Mouse (Mus musculus) stomach, embryonic 16.5 days (tissue): Measurements from ENCODE around the gene Cuedc2. TPM values are rescaled to one million over a fixed set of nuclear protein-coding genes. Genes with fewer than 3 reads are reported as not detected.

ENCODE experiments used
- ATAC-seq: fragments of 200-750 bp; cut with Nextera tagmentation; 2 replicates; pipeline ENCODE4 v1.8.0; 2017; ENCODE audit warnings: moderate number of reproducible peaks, moderate TSS enrichment; ENCODE audit not compliant: insufficient read depth, low FRiP score
- H3K27ac ChIP-seq: fragments of 300-500 bp; sonication (generic); 2 replicates; pipeline ENCODE4 v1.5.1; 2014; ENCODE audit warnings: low read length
- H3K27me3 ChIP-seq: fragments of 300-500 bp; sonication (generic); 2 replicates; pipeline ENCODE4 v1.6.1; 2014; ENCODE audit warnings: low read length, control low read depth, mixed read lengths; ENCODE audit not compliant: control insufficient read depth, insufficient read depth
- H3K36me3 ChIP-seq: fragments of 300-500 bp; sonication (generic); 2 replicates; pipeline ENCODE4 v1.6.1; 2014; ENCODE audit warnings: low read length; ENCODE audit not compliant: control insufficient read depth, insufficient read depth
- H3K4me1 ChIP-seq: fragments of 300-500 bp; sonication (generic); 2 replicates; pipeline ENCODE4 v1.6.1; 2014; ENCODE audit warnings: low read length, control low read depth, mixed read lengths; ENCODE audit not compliant: control insufficient read depth, insufficient read depth
- H3K4me2 ChIP-seq: fragments of 300-500 bp; sonication (generic); 2 replicates; pipeline ENCODE4 v1.6.1; 2014; ENCODE audit warnings: low read depth, low read length, mixed read lengths
- H3K4me3 ChIP-seq: fragments of 300-500 bp; sonication (generic); replicated peaks from 2 replicates; pipeline ENCODE4 v1.5.1; 2014; ENCODE audit warnings: mild to moderate bottlenecking, low read length
- H3K9ac ChIP-seq: fragments of 300-500 bp; sonication (generic); 2 replicates; pipeline ENCODE4 v1.6.1; 2014; ENCODE audit warnings: low read length
- H3K9me3 ChIP-seq: fragments of 300-500 bp; sonication (generic); replicated peaks from 2 replicates; pipeline ENCODE4 v1.6.1; 2016; ENCODE audit warnings: low read length, control low read depth; ENCODE audit not compliant: control insufficient read depth
- WGBS: fragments of 180-500 bp; shearing (Covaris S2); extraction: QIAGEN DNeasy Blood & Tissue Kit; methylation state at CpG from one replicate; pipeline ENCODE4 v1.1.7; 2014; 5-methylcytosine and 5-hydroxymethylcytosine counted together
- polyA plus RNA-seq: library from polyadenylated mRNA; unstranded; fragments of >200 nt; fragmentation: Nextera tagmentation; extraction: Ambion mirVana; gene quantifications from 2 replicates; pipeline ENCODE4 v1.2.1, GENCODE M21; 2015

The Cuedc2 gene
- polyA plus RNA-seq, 1 experiment from 2014 or later: 131 TPM

DNA sequence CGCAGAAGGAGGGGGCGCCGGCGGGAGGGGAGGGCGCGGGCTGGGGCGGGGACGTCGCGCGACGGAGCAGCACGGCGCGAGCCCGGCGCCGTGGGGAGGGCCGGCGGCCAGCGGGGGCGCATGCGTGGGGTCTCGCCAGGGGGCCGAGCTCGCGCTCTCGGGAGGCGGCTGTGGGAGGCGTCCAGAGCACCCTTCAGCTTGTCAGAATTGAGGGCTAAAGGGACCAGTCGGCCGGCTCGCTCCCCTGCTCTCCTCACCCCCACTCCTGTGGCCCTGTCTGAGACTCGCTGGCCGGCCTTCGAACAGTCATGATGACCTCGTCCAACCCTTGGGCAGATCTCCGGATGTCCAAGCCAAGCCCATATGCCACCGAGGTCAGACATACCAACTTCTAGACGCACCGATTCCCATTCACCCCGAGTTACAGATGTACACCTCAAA, 20.5 kb downstream of the Cuedc2 start:
- Histone ChIP-seq H3K36me3 (no peaks in the 10 kb centered on the region), H3K4me1 (peaks cover 55% of the 10 kb centered on the region), H3K4me2 (peak overlapping the region; percentile 61), H3K27ac (peak overlapping the region; percentile 89; the same call in 1 of the 2 replicates), H3K4me3 (peak overlapping the region; percentile 52), H3K9me3 (no peaks in the 10 kb centered on the region), H3K27me3 (peaks cover 44% of the 10 kb centered on the region), H3K9ac (peak overlapping the region; percentile 76)
- 2% methylated on average over 39 of the region's 42 CpGs for WGBS
- peak; percentile 45; the same call in 1 of the 2 replicates for ATAC-seq

DNA sequence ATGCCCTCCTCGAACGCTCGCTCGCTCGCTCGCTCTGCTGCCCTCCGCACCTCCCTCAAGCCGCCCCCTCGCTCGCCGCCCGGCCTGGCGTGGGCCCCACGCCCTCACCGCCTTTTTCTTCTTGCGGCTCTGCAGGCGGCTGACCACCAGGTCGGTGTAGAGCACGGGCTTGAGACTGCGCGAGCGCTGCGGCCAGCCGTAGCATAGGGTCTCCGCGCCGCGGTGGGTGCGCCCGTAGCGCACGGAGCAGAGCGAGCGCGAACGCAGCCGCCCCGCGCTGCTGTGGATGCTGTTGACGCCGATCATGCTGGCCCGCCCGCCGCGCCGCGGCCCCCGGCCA, 21.0 kb downstream of the Cuedc2 start:
- ATAC-seq: peak; percentile 1; the same call in 1 of the 2 replicates
- peak overlapping the region; percentile 89 for H3K27ac ChIP-seq

DNA sequence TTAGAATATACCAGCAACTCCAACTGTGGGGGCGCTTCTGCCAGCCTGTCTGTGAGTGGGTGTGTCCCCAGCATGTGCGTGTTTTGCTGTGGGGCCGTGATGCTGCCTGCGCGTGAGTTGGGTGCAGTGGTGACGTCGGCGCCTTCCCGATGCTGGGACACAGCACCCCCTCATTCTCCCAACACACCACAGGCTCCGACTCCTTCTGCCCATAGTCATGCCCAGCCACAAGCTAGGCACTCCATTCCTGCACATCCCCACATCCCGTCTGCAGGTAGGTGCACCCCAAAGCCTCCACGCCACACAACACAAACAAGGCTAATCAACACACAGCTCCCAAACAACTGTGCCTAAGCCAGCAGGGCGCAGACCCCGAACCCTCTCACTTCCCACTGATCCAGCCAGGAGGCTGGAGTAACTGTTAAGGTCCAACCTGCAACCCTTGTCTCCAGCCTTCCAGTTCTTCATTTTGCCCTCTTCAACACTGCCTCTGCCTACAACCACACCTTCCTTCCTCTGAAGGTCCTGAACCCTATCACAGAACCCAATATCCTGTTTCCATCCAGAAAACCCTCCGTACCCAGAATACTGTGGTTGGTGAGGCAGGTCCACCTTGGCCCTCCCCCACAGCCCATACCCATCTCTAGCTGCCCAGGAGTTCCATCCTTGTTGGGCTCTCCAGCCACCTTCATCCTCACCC, 21.5 kb downstream of the Cuedc2 start:
- ATAC-seq: no peak
- H3K4me3 ChIP-seq: peak overlapping the region; percentile 52
- no peaks in the 10 kb centered on the region for H3K9me3 ChIP-seq
- H3K9ac ChIP-seq: peak overlapping the region; percentile 76
- no peaks in the 10 kb centered on the region for H3K36me3 ChIP-seq
- peaks cover 49% of the 10 kb centered on the region for H3K4me1 ChIP-seq
- H3K27ac ChIP-seq: peak overlapping the region; percentile 89
- H3K4me2 ChIP-seq: peak overlapping the region; percentile 61
- peaks cover 44% of the 10 kb centered on the region for H3K27me3 ChIP-seq
- 31% methylated on average over 15 of the region's 15 CpGs for WGBS

More for the DNA sequence above, 21.0 kb downstream of the Cuedc2 start:
- Histone ChIP-seq H3K4me2 (peak overlapping the region; percentile 61), H3K36me3 (no peaks in the 10 kb centered on the region), H3K9me3 (no peaks in the 10 kb centered on the region), H3K4me1 (peaks cover 55% of the 10 kb centered on the region), H3K27me3 (peaks cover 44% of the 10 kb centered on the region), H3K9ac (peak overlapping the region; percentile 76), H3K4me3 (peak overlapping the region; percentile 52)
- 1% methylated on average over 41 of the region's 48 CpGs for WGBS

DNA sequence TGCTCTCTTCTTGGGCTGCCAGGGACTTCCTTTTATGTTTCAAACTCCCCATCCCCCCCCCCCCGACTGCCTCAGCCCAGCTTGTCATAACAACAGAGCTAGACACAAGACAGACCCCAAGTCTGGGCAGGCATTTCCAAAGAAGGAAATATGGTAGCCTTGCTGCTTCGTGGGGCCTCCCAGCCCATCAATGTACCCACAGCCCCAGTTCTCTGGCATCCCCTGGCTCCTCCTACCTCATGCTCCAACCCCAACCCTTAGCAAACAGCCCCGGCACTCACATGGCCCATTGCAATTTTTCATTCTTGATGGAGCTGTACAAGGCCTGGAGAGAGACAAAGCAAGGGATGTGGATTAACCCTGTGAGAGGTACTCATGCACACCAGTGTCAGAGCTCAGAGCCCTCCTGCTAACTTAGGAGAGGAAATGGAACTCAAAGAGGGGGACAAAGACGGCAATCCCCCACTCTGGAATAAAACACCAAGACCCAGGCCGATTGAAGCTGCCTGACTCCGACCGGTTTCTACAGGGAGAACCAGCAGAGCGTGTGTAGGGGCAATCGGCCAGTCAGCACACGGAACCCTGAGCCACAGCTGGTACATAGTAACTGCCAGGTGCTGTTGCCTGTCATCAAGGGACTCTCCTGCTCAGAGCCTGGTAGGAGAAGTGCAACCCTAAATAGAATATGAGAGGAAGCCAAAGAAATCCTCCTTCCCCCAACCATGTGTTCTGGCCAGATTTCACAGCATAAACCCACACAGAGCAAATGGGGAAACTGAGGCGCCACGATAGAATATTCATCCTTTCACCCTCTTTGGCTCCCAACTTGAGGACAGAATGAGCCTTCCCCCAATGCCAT, 22.5 kb downstream of the Cuedc2 start:
- ATAC-seq: peak; percentile 72
- Histone ChIP-seq H3K9ac (peak overlapping the region; percentile 76), H3K9me3 (no peaks in the 10 kb centered on the region), H3K36me3 (peaks cover 9% of the 10 kb centered on the region; the same call in 1 of the 2 replicates), H3K4me1 (peaks cover 41% of the 10 kb centered on the region), H3K4me2 (peak overlapping the region; percentile 61), H3K27ac (peak overlapping the region; percentile 89), H3K4me3 (peak overlapping the region; percentile 52), H3K27me3 (peaks cover 44% of the 10 kb centered on the region)
- 27% methylated on average over 12 of the region's 12 CpGs for WGBS

DNA sequence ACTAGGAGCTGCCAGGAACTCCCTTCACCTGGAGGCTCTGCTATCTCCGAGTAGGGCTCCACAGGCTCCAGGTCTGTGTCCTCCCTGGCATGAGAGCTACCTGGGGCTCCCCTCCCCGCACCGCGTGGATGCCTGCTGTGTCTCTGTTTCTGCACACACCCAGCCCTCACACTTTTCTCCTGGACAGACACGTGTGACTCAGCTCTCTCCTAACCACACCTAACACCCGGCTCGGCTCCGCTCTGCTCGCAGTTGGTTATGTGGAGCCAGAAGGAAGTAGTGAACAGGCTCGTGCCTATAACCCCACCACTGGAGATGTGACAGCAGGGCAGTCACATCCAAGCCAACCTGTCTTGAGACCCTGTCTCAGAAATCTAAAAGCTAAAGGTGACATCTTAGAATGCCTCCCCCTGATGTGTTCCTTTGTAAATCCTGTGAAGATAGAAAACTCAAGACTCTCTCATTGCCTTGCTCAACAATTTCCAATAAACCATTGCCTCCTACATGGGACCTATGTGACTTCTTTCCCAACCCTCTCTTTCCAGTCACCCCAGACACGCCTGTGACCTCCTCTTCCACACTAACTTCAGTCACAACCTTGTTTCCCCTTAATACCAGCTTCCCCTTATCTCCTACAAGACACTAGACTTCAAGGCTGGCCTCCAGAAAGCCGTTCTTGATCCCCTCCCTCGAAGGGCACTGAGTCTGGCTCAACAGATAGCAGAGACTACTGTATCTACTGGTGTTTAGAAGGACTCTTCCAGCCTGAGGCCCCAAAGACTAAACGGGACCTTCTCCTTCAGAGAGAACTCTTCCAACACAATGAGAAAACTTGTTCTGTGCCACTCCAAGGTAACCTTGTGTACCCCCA, 23.4 kb downstream of the Cuedc2 start:
- Histone ChIP-seq H3K27me3 (peaks cover 39% of the 10 kb centered on the region), H3K27ac (peak overlapping the region; percentile 85), H3K4me2 (peak overlapping the region; percentile 61), H3K9me3 (no peaks in the 10 kb centered on the region), H3K36me3 (peaks cover 12% of the 10 kb centered on the region; the same call in 1 of the 2 replicates), H3K4me3 (peak overlapping the region; percentile 52), H3K9ac (peak overlapping the region; percentile 22), H3K4me1 (peaks cover 41% of the 10 kb centered on the region)
- 23% methylated on average over 14 of the region's 14 CpGs for WGBS
- peak; percentile 19; the same call in 1 of the 2 replicates for ATAC-seq

DNA sequence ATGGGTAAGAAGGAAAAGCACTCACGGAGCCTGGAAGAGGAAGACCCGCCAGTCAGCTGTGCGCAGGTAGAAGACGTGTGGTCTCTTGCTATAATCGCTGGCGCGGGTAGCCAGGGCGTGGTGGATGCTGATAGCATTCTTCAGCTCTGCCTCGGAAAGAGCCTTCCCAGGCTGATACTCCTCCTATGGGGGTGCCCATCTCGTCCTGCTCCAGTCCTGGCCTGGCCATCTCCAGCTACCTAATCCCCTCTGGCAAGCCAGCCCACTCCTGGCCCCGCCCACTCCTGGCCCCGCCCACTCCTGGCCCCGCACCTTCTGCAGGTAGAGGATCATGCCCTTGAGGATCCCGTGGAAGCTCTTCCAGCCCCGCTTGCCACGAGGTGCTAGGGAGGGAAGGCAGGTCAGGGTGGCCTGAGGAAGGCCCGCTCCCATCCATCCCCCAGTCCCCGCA, 24.3 kb downstream of the Cuedc2 start:
- peaks cover 36% of the 10 kb centered on the region for H3K4me1 ChIP-seq
- H3K9me3 ChIP-seq: no peaks in the 10 kb centered on the region
- peak overlapping the region; percentile 85; the same call in 1 of the 2 replicates for H3K27ac ChIP-seq
- no peak overlapping the region; the same call in 1 of the 2 replicates for H3K4me3 ChIP-seq
- H3K27me3 ChIP-seq: peaks cover 30% of the 10 kb centered on the region
- whole genome bisulfite sequencing: 21% methylated on average over 18 of the region's 18 CpGs
- peak overlapping the region; percentile 22; the same call in 1 of the 2 replicates for H3K9ac ChIP-seq
- no peak for ATAC-seq
- H3K4me2 ChIP-seq: peak overlapping the region; percentile 61
- H3K36me3 ChIP-seq: peaks cover 12% of the 10 kb centered on the region; the same call in 1 of the 2 replicates

DNA sequence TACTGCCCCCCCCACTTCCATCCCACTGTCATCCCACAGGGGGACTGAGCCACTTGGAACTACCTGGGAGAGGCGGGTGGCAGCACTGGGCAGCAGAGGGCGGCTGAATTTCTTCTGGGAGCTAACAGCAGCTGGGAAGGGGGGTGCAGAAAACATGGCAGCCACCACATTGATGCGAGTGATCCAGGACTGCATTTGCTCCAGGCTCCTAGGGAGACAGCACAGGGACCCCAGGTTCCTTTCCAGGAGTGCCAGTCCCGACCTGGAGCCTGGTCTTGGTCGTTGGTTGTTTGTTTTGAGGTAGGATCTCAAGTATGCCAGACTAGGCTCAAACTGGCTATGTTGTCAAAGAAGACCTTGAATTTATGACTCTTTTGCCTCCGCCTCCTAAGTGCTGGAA, 24.9 kb downstream of the Cuedc2 start:
- peaks cover 36% of the 10 kb centered on the region for H3K4me1 ChIP-seq
- no peak for ATAC-seq
- WGBS: 68% methylated on average over 6 of the region's 6 CpGs

DNA sequence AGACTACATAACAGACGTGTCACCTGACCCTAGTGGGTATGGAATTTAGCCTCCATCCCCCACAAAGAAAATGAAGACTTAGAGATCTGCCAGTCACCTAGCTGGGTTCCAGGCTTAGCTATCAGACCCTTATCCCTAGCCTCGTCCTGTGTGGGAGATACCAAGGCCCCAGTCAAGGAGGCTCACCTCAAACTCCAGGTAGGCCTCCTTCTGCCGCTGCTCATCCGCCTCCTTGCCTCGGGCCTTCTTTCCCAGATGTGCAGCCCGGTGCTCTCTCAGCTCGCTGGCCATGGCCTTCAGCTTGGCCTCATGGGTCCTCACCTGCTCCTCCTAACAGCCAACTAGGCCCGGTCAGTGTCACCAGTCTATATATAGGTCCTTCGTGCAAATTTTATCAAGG, 25.4 kb downstream of the Cuedc2 start:
- no peak overlapping the region for H3K4me2 ChIP-seq
- no peak overlapping the region for H3K9ac ChIP-seq
- peaks cover 34% of the 10 kb centered on the region for H3K4me1 ChIP-seq
- WGBS: 88% methylated on average over 9 of the region's 9 CpGs
- H3K4me3 ChIP-seq: no peak overlapping the region
- H3K9me3 ChIP-seq: no peaks in the 10 kb centered on the region
- ATAC-seq: no peak
- peaks cover 21% of the 10 kb centered on the region for H3K27me3 ChIP-seq
- H3K27ac ChIP-seq: no peak overlapping the region
- peaks cover 12% of the 10 kb centered on the region; the same call in 1 of the 2 replicates for H3K36me3 ChIP-seq

More for the DNA sequence above, 24.9 kb downstream of the Cuedc2 start:
- no peak overlapping the region for H3K27ac ChIP-seq
- no peaks in the 10 kb centered on the region for H3K9me3 ChIP-seq
- H3K4me2 ChIP-seq: no peak overlapping the region
- H3K36me3 ChIP-seq: peaks cover 12% of the 10 kb centered on the region; the same call in 1 of the 2 replicates
- H3K27me3 ChIP-seq: peaks cover 25% of the 10 kb centered on the region
- H3K9ac ChIP-seq: no peak overlapping the region
- H3K4me3 ChIP-seq: no peak overlapping the region
